Mouse (Mus musculus) olfactory bulb, adult 2 months (tissue): ENCODE data around the gene Polr2e.

Source experiments
- CTCF ChIP-seq: fragments of 200-500 bp; IDR thresholded peaks from 2 replicates; pipeline ENCODE4 v1.5.1; 2012; ENCODE audit warnings: low read depth, mild to moderate bottlenecking, low read length, moderate library complexity; ENCODE audit not compliant: insufficient read depth
- POLR2A ChIP-seq: fragments of 200-500 bp; IDR thresholded peaks from 2 replicates; pipeline ENCODE4 v1.6.1; 2012; ENCODE audit warnings: mild to moderate bottlenecking, low read depth, low read length, moderate library complexity; ENCODE audit not compliant: insufficient read depth

DNA sequence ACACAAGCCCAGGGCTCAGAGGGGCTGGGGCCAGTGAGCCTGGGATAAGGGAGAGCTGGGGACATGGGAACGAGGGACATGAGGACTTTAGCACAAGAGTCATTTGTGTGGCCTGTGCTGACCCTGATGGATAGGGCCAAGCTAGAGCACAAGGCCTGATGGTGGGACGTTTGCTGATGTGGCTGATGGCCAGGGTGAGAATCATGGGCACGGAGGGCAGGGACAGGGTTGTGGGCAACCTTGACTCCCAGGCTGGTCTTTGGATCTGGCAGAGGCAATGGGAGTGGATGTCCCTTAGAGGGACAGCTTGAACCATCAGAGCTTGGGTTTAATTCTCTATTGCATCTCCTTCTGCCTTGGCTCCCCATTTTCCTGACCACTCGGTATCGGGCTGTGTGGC lies 37.7 kb upstream of the Polr2e start:
- TF ChIP-seq CTCF (no peak), POLR2A (no peak)
